Mouse (Mus musculus): Measurements from ENCODE around the gene Rcor2. TPM values are rescaled to one million over a fixed set of nuclear protein-coding genes. Genes with fewer than 3 reads are reported as not detected.

Gene Rcor2
- total RNA-seq, 2 experiments from 2014 or later = 17.4 to 20.0 TPM

GRCm38 (mm10) chr19:7288288-7288687 lies 21.2 kb downstream of the Rcor2 start:
- DNase-seq (ENCODE audit: extremely low spot score in 1 of 2, low spot score in 1 of 2) = no peak

GRCm38 (mm10) chr19:7289767-7290166 lies 22.6 kb downstream of the Rcor2 start:
- no peak for DNase-seq (ENCODE audit: extremely low spot score in 1 of 2, low spot score in 1 of 2)

GRCm38 (mm10) chr19:7291958-7292709 lies 25.0 kb downstream of the Rcor2 start:
- DNase-seq (ENCODE audit: extremely low spot score in 1 of 2, low spot score in 1 of 2) = no peak

- no peak for DNase-seq (ENCODE audit: extremely low spot score in 1 of 2, low spot score in 1 of 2)
Observed at GRCm38 (mm10) chr19:7294098-7294876, 27.2 kb downstream of the Rcor2 start.

- DNase-seq (ENCODE audit: extremely low spot score in 1 of 2, low spot score in 1 of 2) = no peak
Observed at GRCm38 (mm10) chr19:7295071-7295658, 28.0 kb downstream of the Rcor2 start.

GRCm38 (mm10) chr19:7295959-7296358 lies 28.8 kb downstream of the Rcor2 start:
- DNase-seq (ENCODE audit: extremely low spot score in 1 of 2, low spot score in 1 of 2) = no peak

- DNase-seq (ENCODE audit: extremely low spot score in 1 of 2, low spot score in 1 of 2) = no peak
Observed at GRCm38 (mm10) chr19:7299052-7299451, 31.9 kb downstream of the Rcor2 start.

- no peak for DNase-seq (ENCODE audit: extremely low spot score in 1 of 2, low spot score in 1 of 2)
Observed at GRCm38 (mm10) chr19:7300078-7300477, 33.0 kb downstream of the Rcor2 start.

GRCm38 (mm10) chr19:7301647-7302492 lies 34.7 kb downstream of the Rcor2 start:
- DNase-seq (ENCODE audit: extremely low spot score in 1 of 2, low spot score in 1 of 2) = no peak

- DNase-seq (ENCODE audit: extremely low spot score in 1 of 2, low spot score in 1 of 2) = no peak
Observed at GRCm38 (mm10) chr19:7302493-7302797, 35.3 kb downstream of the Rcor2 start.

- no peak for DNase-seq (ENCODE audit: extremely low spot score in 1 of 2, low spot score in 1 of 2)
Observed at GRCm38 (mm10) chr19:7303796-7304195, 36.7 kb downstream of the Rcor2 start.

GRCm38 (mm10) chr19:7304801-7305200 lies 37.7 kb downstream of the Rcor2 start:
- no peak for DNase-seq (ENCODE audit: extremely low spot score in 1 of 2, low spot score in 1 of 2)

- no peak for DNase-seq (ENCODE audit: extremely low spot score in 1 of 2, low spot score in 1 of 2)
Observed at GRCm38 (mm10) chr19:7305380-7306310, 38.5 kb downstream of the Rcor2 start.

- no peak for DNase-seq (ENCODE audit: extremely low spot score in 1 of 2, low spot score in 1 of 2)
Observed at GRCm38 (mm10) chr19:7306968-7307367, 39.8 kb downstream of the Rcor2 start.

- DNase-seq (ENCODE audit: extremely low spot score in 1 of 2, low spot score in 1 of 2) = no peak
Observed at GRCm38 (mm10) chr19:7307995-7308770, 41.1 kb downstream of the Rcor2 start.

GRCm38 (mm10) chr19:7309738-7310330 lies 42.7 kb downstream of the Rcor2 start:
- no peak for DNase-seq (ENCODE audit: extremely low spot score in 1 of 2, low spot score in 1 of 2)

GRCm38 (mm10) chr19:7310704-7311103 lies 43.6 kb downstream of the Rcor2 start:
- no peak for DNase-seq (ENCODE audit: extremely low spot score in 1 of 2, low spot score in 1 of 2)

GRCm38 (mm10) chr19:7311306-7311705 lies 44.2 kb downstream of the Rcor2 start:
- DNase-seq (ENCODE audit: extremely low spot score in 1 of 2, low spot score in 1 of 2) = no peak
